Mouse (Mus musculus): ENCODE measurements around the gene Urad.

DNA sequence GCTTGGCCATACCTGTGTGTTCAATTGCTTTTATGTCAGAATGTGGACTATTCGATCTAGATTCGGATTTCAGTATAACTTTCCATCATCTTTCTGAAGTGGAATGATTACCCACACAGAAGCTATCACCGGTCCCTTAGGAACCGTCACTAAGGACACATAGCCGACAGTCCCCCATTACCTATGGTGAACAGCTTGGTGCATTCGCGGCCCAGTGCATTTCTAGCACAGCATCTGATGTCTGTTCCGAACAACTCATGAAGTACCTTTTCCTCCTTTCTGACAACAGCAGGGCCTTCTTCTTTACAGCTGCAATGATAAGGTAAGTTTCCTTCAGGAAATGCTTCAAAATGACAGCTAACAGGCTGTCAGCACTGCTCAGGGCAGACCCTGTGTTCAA, 48.0 kb upstream of the Urad start:
- TF ChIP-seq CTCF (IDR thresholded peaks at IDR 0.05; ENCODE audit: extremely low read depth, insufficient read depth, insufficient read length, insufficient replicate concordance) = no peak
- no peak for TF ChIP-seq POLR2A (IDR thresholded peaks at IDR 0.05; ENCODE audit: low read depth, low read length)

All from spleen, adult 2 months (tissue).